In genomic region chr2:155517455-155518423, GRCm38 (mm10) we compare ENCODE assay signal across 8 mouse cellular contexts. TPM values are rescaled to one million over a fixed set of nuclear protein-coding genes. Genes with fewer than 3 reads are reported as not detected.
DNase-seq lines count a peak whose midpoint lies in the region; ATAC-seq and TF ChIP-seq lines count a peak whose summit lies in the region.

Gene Acss2, plus strand, starts transcription at chr2:155517948.
Gene Ggt7, minus strand, starts transcription at chr2:155518237.

- TF ChIP-seq EP300 in MEL (IDR thresholded peaks at IDR 0.05; ENCODE audit: low read depth in 1 of 2, low read length in 2 of 2) = no peak

- H3K79me2 ChIP-seq in MEL (ENCODE audit: control insufficient read depth, insufficient read depth, low read length, poor library complexity) = peaks cover 2% of the 10 kb centered on the region; the same call in 1 of the 2 replicates

- peak within 1 kb of the TSS; percentile 76 for H3K4me2 ChIP-seq in forebrain, postnatal 0 days (ENCODE audit: low read depth)
- peak within 1 kb of the TSS; percentile 80 for H3K4me2 ChIP-seq in lung, embryonic 15.5 days

- no peaks in the 10 kb centered on the region for H3K9me3 ChIP-seq in MEL (replicated peaks; ENCODE audit: insufficient read depth, low read length)
- H3K9me3 ChIP-seq in forebrain, postnatal 0 days (ENCODE audit: low read length) = no peaks in the 10 kb centered on the region
- H3K9me3 ChIP-seq in lung, embryonic 15.5 days = no peaks in the 10 kb centered on the region

- no peak within 1 kb of the TSS for H3K27ac ChIP-seq in MEL (ENCODE audit: control insufficient read depth, low read depth, low read length)
- peak within 1 kb of the TSS; percentile 45 for H3K27ac ChIP-seq in cerebellum, adult 2 months (ENCODE audit: insufficient read depth, low read length)
- peak within 1 kb of the TSS; percentile 76 for H3K27ac ChIP-seq in forebrain, postnatal 0 days (ENCODE audit: low read depth, low read length)
- H3K27ac ChIP-seq in lung, embryonic 15.5 days = peak within 1 kb of the TSS; percentile 52; the same call in 1 of the 2 replicates

- WGBS in cerebellum, adult 2 months = 2% methylated on average over 68 of the region's 70 CpGs
- 4% methylated on average over 69 of the region's 70 CpGs for WGBS in forebrain, postnatal 0 days
- WGBS in lung, embryonic 15.5 days = 3% methylated on average over 70 of the region's 70 CpGs

- peak; percentile 54 to 89 (median 88) for TF ChIP-seq CTCF in MEL (IDR thresholded peaks at IDR 0.05 in 2 of 3, conservative IDR thresholded peaks at IDR 0.05 in 1 of 3; ENCODE audit: control insufficient read depth in 1 of 3, insufficient read depth in 1 of 3, low read depth in 2 of 3, low read length in 3 of 3, poor library complexity in 1 of 3, severe bottlenecking in 1 of 3)
- peak; percentile 68; the same call in 1 of the 2 replicates for TF ChIP-seq CTCF in cerebellum, adult 2 months (IDR thresholded peaks at IDR 0.05; ENCODE audit: borderline replicate concordance, insufficient read depth, low read depth, low read length)
- peak; percentile 83 for TF ChIP-seq CTCF in forebrain, postnatal 0 days (IDR thresholded peaks at IDR 0.05; ENCODE audit: low read depth)

- DNase-seq in MEL (ENCODE audit: low read depth, low spot score) = peak; percentile 99
- DNase-seq in cerebellum, adult 2 months = peak; percentile 99 to 100
- peak; percentile 96 for DNase-seq in forebrain, postnatal 0 days
- DNase-seq in heart, postnatal 4 days = peak; percentile 98
- DNase-seq in layer of hippocampus, adult 8-10 months (ENCODE audit: low spot score in 2 of 2) = peak; percentile 98 to 99
- peak; percentile 98 for DNase-seq in ovary, adult 18-20 months (ENCODE audit: low spot score)
- DNase-seq in thymus, postnatal 0 days (ENCODE audit: low spot score) = peak; percentile 98

- peak; percentile 98 for ATAC-seq in forebrain, postnatal 0 days
- ATAC-seq in lung, embryonic 15.5 days (ENCODE audit: borderline replicate concordance, extremely low read depth, low FRiP score, low TSS enrichment) = peak; percentile 99

- peak within 1 kb of the TSS; percentile 72 for H3K9ac ChIP-seq in MEL (ENCODE audit: control insufficient read depth, low read depth, low read length, poor library complexity, severe bottlenecking)
- peak within 1 kb of the TSS; percentile 62 for H3K9ac ChIP-seq in forebrain, postnatal 0 days
- peak within 1 kb of the TSS; percentile 55 for H3K9ac ChIP-seq in lung, embryonic 15.5 days

- peaks cover 2 to 3% of the 10 kb centered on the region in 2 experiments for H3K4me1 ChIP-seq in MEL (ENCODE audit: control insufficient read depth in 1 of 2, insufficient read depth in 2 of 2, low read length in 2 of 2)
- no peaks in the 10 kb centered on the region; the same call in none of the 2 replicates for H3K4me1 ChIP-seq in cerebellum, adult 2 months (ENCODE audit: control insufficient read depth, insufficient read depth, low read length)
- peaks cover 12% of the 10 kb centered on the region; the same call in 1 of the 2 replicates for H3K4me1 ChIP-seq in forebrain, postnatal 0 days (ENCODE audit: insufficient read depth)
- H3K4me1 ChIP-seq in lung, embryonic 15.5 days = peaks cover 16% of the 10 kb centered on the region

- H3K36me3 ChIP-seq in MEL (ENCODE audit: control insufficient read depth in 1 of 2, insufficient read depth in 2 of 2, low read length in 2 of 2) = peaks cover 0 to 6% of the 10 kb centered on the region in 2 experiments; a peak in 1 of 4 replicates
- no peaks in the 10 kb centered on the region for H3K36me3 ChIP-seq in forebrain, postnatal 0 days (ENCODE audit: insufficient read depth)
- H3K36me3 ChIP-seq in lung, embryonic 15.5 days = no peaks in the 10 kb centered on the region

- peak; percentile 38 to 51; a peak in 1 of 4 replicates for TF ChIP-seq POLR2A in MEL (IDR thresholded peaks at IDR 0.05; ENCODE audit: control insufficient read depth in 1 of 2, insufficient read depth in 1 of 2, low read depth in 1 of 2, low read length in 2 of 2, poor library complexity in 1 of 2)
- peak; percentile 63; the same call in 1 of the 2 replicates for TF ChIP-seq POLR2A in cerebellum, adult 2 months (IDR thresholded peaks at IDR 0.05; ENCODE audit: borderline replicate concordance, insufficient read depth, low read length)

- peak within 1 kb of the TSS; percentile 65 to 96 for H3K4me3 ChIP-seq in MEL (ENCODE audit: control insufficient read depth in 1 of 2, insufficient read depth in 1 of 2, low read depth in 2 of 2, low read length in 2 of 2)
- peak within 1 kb of the TSS; percentile 96 for H3K4me3 ChIP-seq in cerebellum, adult 2 months (replicated peaks; ENCODE audit: insufficient read depth, low read depth, low read length)
- peak within 1 kb of the TSS; percentile 81 for H3K4me3 ChIP-seq in forebrain, postnatal 0 days (ENCODE audit: low read depth, low read length)
- H3K4me3 ChIP-seq in lung, embryonic 15.5 days = peak within 1 kb of the TSS; percentile 90

- peak; percentile 63 for TF ChIP-seq RAD21 in MEL (IDR thresholded peaks at IDR 0.05; ENCODE audit: low read depth, low read length)

- H3K27me3 ChIP-seq in MEL (ENCODE audit: control insufficient read depth in 1 of 2, insufficient read depth in 2 of 2, low read length in 2 of 2) = no peaks in the 10 kb centered on the region
- no peaks in the 10 kb centered on the region for H3K27me3 ChIP-seq in cerebellum, adult 2 months (ENCODE audit: control insufficient read depth, insufficient read depth, low read length)
- no peaks in the 10 kb centered on the region for H3K27me3 ChIP-seq in forebrain, postnatal 0 days (ENCODE audit: insufficient read depth, low read length)
- H3K27me3 ChIP-seq in lung, embryonic 15.5 days = peaks cover 35% of the 10 kb centered on the region

TF ChIP-seq in MEL, 35 proteins besides CTCF, POLR2A, EP300 and RAD21:
- 0 out of 2 replicates have a peak, but pooled peaks have one; percentile 17 for TF ChIP-seq NRF1 (IDR thresholded peaks at IDR 0.05; ENCODE audit: insufficient read depth, low read depth, low read length, poor library complexity, severe bottlenecking)
- no peak for TF ChIP-seq MAFK (IDR thresholded peaks at IDR 0.05; ENCODE audit: borderline replicate concordance, low read depth, low read length)
- TF ChIP-seq SMC3 (IDR thresholded peaks at IDR 0.05; ENCODE audit: low read depth, low read length) = peak; percentile 88
- TF ChIP-seq MXI1 (IDR thresholded peaks at IDR 0.05; ENCODE audit: low read depth, low read length) = peak; percentile 67
- TF ChIP-seq MYB (IDR thresholded peaks at IDR 0.05; ENCODE audit: low read depth, low read length) = no peak
- peak; percentile 70 for TF ChIP-seq SIN3A (IDR thresholded peaks at IDR 0.05; ENCODE audit: low read length)
- TF ChIP-seq ZMIZ1 (IDR thresholded peaks at IDR 0.05; ENCODE audit: low read depth, low read length) = no peak
- TF ChIP-seq TAL1 (IDR thresholded peaks at IDR 0.05; ENCODE audit: low read length) = 0 out of 2 replicates have a peak, but pooled peaks have one; percentile 14
- 0 out of 2 replicates have a peak, but pooled peaks have one; percentile 53 for TF ChIP-seq TBP (IDR thresholded peaks at IDR 0.05; ENCODE audit: low read depth, low read length)
- peak; percentile 68 for TF ChIP-seq ZC3H11A (IDR thresholded peaks at IDR 0.05; ENCODE audit: low read depth, low read length)
- 0 out of 2 replicates have a peak, but pooled peaks have one; percentile 79 for TF ChIP-seq UBTF (IDR thresholded peaks at IDR 0.05; ENCODE audit: borderline replicate concordance, insufficient read depth, low read depth, low read length)
- no peak for TF ChIP-seq MAX (IDR thresholded peaks at IDR 0.05; ENCODE audit: low read length)
- no peak for TF ChIP-seq JUND (IDR thresholded peaks at IDR 0.05; ENCODE audit: low read depth, low read length)
- TF ChIP-seq ELF1 (IDR thresholded peaks at IDR 0.05; ENCODE audit: low read depth, low read length) = 0 out of 2 replicates have a peak, but pooled peaks have one; percentile 22
- no peak for TF ChIP-seq POLR2AphosphoS2 (IDR thresholded peaks at IDR 0.05; ENCODE audit: low read length)
- peak; percentile 61; the same call in 1 of the 2 replicates for TF ChIP-seq MAZ (IDR thresholded peaks at IDR 0.05; ENCODE audit: low read depth, low read length)
- TF ChIP-seq ZNF384 (IDR thresholded peaks at IDR 0.05; ENCODE audit: low read depth, low read length) = no peak
- TF ChIP-seq USF1 (IDR thresholded peaks at IDR 0.05; ENCODE audit: low read depth, low read length) = 0 out of 2 replicates have a peak, but pooled peaks have one; percentile 2
- TF ChIP-seq ETS1 (IDR thresholded peaks at IDR 0.05; ENCODE audit: low read depth, low read length) = no peak
- no peak for TF ChIP-seq MEF2A (IDR thresholded peaks at IDR 0.05; ENCODE audit: extremely low read depth, insufficient replicate concordance, low read depth, low read length, poor library complexity, severe bottlenecking)
TF ChIP-seq in MEL: peak in this region for 11.

RNA-seq across cellular contexts. Expression of gene Acss2, which starts in this region (rescaled TPM):
- 2.9 and 5.4 TPM in 2 replicates for total RNA-seq in MEL (2012; rRNA removed)
- 10 to 100 TPM in 1 of 2 experiments, not detected in 1; 11.0 TPM for polyA plus RNA-seq in MEL (2012; ENCODE audit: insufficient read depth in 1 of 2, insufficient read length in 2 of 2, low read depth in 1 of 2, low replicate concordance in 2 of 2, missing spikeins in 1 of 2)
- polyA plus RNA-seq in cerebellum, adult 2 months (2012; rRNA removed) = 98.5 and 107 TPM in 2 replicates
- total RNA-seq in forebrain, postnatal 0 days (2014; rRNA removed) = 25.5 and 27.7 TPM in 2 replicates
- 13.3 and 16.3 TPM in 2 replicates for polyA plus RNA-seq in forebrain, postnatal 0 days (2015; fragmentation: Nextera tagmentation; extraction: Ambion mirVana)
- 10 to 100 TPM; 27.4 TPM for total RNA-seq in heart, postnatal 4 days (2021)
- total RNA-seq in layer of hippocampus, adult 8-10 months (2022) = 10 to 100 TPM; 61.2 to 72.6 (median 61.8) TPM
- 8.5 and 9.8 TPM in 2 replicates for polyA plus RNA-seq in lung, embryonic 15.5 days (2015; fragmentation: Nextera tagmentation; extraction: Ambion mirVana)
- 29.8 and 35.7 TPM in 2 replicates for polyA plus RNA-seq in thymus, postnatal 0 days (2015; fragmentation: Nextera tagmentation; extraction: Ambion mirVana)

RNA-seq across cellular contexts. Expression of gene Ggt7, which starts in this region (rescaled TPM):
- total RNA-seq in MEL (2012; rRNA removed) = 1.3 and 1.8 TPM in 2 replicates
- 1 to 10 TPM in 1 of 2 experiments, not detected in 1; 2.1 TPM for polyA plus RNA-seq in MEL (2012; ENCODE audit: insufficient read depth in 1 of 2, insufficient read length in 2 of 2, low read depth in 1 of 2, low replicate concordance in 2 of 2, missing spikeins in 1 of 2)
- 235 and 237 TPM in 2 replicates for polyA plus RNA-seq in cerebellum, adult 2 months (2012; rRNA removed)
- 131 and 137 TPM in 2 replicates for total RNA-seq in forebrain, postnatal 0 days (2014; rRNA removed)
- polyA plus RNA-seq in forebrain, postnatal 0 days (2015; fragmentation: Nextera tagmentation; extraction: Ambion mirVana) = 78.5 and 85.3 TPM in 2 replicates
- 1 to 10 TPM in 1 of 2 experiments, under 1 TPM in 1; 0.62 to 1.3 TPM for total RNA-seq in heart, postnatal 4 days (2021)
- 100 to 1,000 TPM; 112 to 119 (median 115) TPM for total RNA-seq in layer of hippocampus, adult 8-10 months (2022)
- 3.9 and 4.3 TPM in 2 replicates for polyA plus RNA-seq in lung, embryonic 15.5 days (2015; fragmentation: Nextera tagmentation; extraction: Ambion mirVana)
- 2.8 and 3.6 TPM in 2 replicates for polyA plus RNA-seq in thymus, postnatal 0 days (2015; fragmentation: Nextera tagmentation; extraction: Ambion mirVana)

Comparison
In these comparisons a context has a peak if more than half of its experiments do, and no peak if none do; other contexts are left out.
1. RNA of gene Ggt7 (total RNA-seq): 131 to 137 TPM in forebrain, postnatal 0 days and 112 to 119 TPM in layer of hippocampus, adult 8-10 months; 1.3 to 1.8 TPM in MEL and 0.62 to 1.3 TPM in heart, postnatal 4 days; every median in the first group is over 10 times any median in the second.
2. RNA of gene Ggt7 (polyA plus RNA-seq): 235 to 237 TPM in cerebellum, adult 2 months and 78.5 to 85.3 TPM in forebrain, postnatal 0 days; 3.9 to 4.3 TPM in lung, embryonic 15.5 days, 2.8 to 3.6 TPM in thymus, postnatal 0 days and 2.1 TPM in MEL; every median in the first group is over 10 times any median in the second.
3. Peak in every context shown above with its lines, with median percentiles within 50 percentile points of each other: DNase-seq, H3K4me3 ChIP-seq, H3K9ac ChIP-seq and CTCF ChIP-seq.